Mouse (Mus musculus) adrenal gland, adult 2 months (tissue): ENCODE results near the gene Mrpl28. TPM values are rescaled to one million over a fixed set of nuclear protein-coding genes. Genes with fewer than 3 reads are reported as not detected.
"Not testable (repeated sequence)": the region's sequence is repeated elsewhere in the genome, so short reads cannot be mapped to it uniquely, and the experiment has no call there.

Source experiments
- DNase-seq: peaks from one replicate; pipeline ENCODE4 v3.0.0; 2021
- polyA plus RNA-seq: library from polyadenylated mRNA; depleted of rRNA; stranded (reverse); fragments of >200 nt; gene quantifications from 2 replicates; pipeline ENCODE4 v1.2.3, GENCODE M21; 2012
- total RNA-seq, 2 experiments: library from RNA; stranded (reverse); gene quantifications; 2 replicates each; pipeline ENCODE4 v1.2.3; 2021

The Mrpl28 gene
- total and polyA plus RNA-seq, 3 experiments, result 77.7 to 87.8 (median 81.4) TPM

DNA sequence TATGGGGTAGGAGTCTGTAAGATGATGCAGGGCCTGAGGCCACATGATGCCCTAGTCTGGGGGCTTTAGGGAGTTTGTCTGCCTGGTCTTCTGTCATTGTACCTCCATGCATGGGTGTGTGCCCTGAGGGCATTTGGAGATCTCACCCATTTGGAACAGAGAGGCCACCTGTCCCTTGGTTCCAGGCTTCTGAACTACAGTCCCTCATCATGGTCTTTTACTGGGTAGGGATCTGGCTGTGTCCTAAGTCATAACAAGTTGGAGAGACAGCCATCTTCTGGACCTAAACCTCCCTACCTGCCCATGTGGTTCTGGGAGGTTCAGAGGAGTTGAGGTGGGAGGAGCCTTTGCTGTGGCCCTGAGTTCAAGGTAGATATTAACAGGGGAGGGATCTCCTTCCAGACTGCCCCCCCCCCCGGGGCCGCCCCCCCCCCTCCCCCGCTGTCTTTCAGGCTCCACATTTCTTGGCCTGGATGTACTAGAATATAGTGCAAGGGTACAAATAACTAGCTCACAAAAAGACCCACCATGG, 7.3 kb upstream of the Mrpl28 start:
- DNase-seq, result no peak

DNA sequence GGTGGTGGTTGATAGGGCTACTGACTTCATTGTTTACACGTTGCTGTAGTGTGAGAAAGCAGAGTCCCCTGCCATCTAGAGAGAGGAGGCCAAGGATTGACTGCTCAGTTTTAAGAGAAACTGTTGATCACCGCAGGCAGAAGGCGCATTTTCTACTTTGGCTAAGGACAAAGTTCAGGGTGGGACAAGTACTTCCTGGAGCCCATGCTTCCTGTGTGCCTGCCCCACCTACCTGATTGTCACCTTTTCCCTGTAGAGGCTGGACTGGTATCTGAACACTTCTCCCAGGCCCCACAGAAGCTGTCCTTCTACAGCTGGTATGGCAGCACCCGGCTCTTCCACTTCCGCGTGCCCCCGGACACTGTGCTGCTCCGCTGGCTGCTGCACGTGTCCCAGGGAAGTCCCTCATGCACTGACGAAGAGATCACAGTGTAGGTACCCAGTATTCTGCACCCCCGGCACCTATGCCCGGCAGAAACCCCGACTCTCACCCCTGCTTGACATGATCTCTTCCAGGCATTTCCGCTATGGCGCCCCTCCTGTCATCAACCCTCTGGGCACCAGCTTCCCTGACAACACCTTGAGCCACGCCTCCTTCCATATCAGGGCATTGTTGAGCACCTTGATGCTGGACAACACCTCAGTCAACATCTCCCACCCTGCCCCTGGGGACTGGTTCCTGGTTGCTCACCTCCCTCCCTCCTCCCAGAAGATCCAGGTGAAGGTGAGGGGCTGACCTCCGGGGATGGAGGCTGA, 6.6 kb upstream of the Mrpl28 start:
- DNase-seq, result peak; percentile 0

DNA sequence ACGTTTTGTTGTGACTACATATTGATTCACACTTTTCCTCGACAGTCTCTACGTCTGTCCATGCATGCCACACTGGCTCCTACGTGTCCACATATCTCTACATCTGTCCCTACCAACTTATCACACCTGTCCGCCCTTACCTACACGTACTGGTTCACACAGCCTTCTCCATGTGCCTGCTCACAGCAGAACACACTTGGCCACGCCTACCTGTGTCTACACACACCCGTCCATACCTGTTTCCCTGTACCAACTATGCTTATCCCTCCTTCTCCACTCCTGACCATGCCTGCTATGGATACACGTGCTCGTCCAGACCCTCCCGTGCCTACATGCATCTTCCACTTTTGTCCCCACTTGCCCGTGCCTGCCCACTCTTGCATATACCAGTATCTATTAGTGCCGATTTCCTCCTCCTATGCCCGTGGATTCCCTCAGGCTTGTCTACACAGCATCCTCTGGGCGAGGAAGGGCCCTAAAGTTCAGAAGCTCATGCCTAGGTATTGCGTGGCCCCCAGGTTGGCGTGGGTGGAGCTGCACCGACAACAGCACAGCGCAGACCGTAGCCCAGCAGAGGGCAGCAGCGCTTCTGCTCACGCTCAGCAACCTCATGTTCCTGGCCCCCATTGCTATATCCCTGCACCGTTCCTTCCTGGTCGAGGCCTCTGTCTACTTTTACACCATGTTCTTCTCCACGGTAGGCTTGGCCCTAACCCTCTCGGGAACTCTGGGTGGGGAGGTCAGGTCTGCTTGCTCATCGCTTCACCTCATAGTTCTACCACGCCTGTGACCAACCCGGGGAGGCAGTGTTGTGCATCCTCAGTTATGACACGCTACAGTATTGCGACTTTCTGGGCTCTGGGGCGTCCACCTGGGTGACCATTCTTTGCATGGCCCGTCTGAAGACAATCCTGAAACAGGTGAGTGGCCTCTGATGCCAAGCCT, 3.3 kb upstream of the Mrpl28 start:
- peak; percentile 54 for DNase-seq

DNA sequence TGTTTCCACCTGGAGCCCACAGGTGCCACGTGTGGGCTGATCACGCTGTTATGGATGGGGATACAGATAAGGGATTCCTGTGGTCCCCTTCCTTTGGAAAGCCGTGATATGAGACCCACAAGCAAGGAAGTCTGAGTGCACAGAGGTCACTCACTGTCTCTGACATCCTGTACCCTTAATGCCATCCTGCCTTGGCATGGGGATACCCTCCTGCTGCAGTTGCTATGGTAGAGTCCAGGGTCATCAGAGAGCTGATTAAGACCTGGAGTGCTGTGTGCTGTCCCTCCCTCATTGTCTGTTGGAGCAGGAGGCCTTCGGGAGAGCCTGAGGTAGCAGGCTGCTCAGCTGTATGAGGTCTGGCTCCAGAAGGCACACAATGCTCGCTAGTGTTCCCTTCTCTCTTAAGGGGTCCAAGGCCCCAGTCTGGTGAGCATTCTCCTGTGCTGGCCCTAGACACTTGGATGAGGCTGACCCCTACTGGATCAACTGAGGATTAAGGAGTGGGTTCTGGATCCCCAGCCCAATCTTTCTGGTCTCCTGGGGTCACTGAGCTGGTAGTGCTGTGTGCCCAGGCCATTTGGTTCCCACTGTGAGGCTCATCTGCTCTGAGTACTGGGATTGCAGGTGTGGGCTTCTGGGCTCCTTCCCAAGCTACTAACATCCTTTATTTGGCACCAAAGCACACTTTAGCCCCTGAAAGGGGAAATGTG, 714 bp upstream of the Mrpl28 start:
- no peak for DNase-seq

DNA sequence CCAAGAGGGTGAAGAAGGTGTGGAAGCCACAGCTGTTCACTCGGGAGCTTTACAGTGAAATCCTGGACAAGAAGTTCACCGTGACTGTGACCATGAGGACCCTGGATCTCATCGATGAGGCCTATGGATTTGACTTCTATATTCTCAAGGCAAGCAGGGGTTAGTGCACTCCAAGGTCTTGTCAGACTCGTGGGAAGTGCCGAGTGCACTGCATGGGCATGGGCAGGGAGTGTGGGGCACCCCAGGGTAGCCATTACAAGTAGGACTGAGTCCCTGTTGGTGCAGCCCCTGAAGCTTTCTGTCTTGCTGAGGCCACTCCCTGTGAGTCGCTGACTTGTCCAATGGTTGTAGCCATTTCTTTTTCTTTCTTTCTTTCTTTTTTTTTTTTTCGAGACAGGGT, 1.3 kb downstream of the Mrpl28 start:
- DNase-seq, result no peak

DNA sequence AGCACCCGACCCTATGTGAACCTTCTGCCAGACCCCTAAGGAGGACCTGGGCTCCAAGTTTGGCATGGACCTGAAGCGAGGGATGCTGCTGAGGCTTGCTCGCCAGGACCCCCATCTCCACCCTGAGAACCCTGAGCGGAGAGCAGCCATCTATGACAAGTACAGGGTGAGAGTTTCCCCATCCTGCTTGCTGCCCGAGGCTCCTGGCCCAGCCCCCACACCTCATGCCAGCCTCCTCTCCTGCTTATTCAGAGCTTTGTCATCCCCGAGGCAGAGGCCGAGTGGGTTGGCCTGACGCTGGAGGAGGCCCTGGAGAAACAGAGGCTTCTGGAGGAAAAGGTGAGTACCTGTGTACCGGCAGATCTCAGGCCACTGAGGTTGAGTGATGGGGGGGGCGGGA, 1.9 kb downstream of the Mrpl28 start:
- DNase-seq, result no peak

DNA sequence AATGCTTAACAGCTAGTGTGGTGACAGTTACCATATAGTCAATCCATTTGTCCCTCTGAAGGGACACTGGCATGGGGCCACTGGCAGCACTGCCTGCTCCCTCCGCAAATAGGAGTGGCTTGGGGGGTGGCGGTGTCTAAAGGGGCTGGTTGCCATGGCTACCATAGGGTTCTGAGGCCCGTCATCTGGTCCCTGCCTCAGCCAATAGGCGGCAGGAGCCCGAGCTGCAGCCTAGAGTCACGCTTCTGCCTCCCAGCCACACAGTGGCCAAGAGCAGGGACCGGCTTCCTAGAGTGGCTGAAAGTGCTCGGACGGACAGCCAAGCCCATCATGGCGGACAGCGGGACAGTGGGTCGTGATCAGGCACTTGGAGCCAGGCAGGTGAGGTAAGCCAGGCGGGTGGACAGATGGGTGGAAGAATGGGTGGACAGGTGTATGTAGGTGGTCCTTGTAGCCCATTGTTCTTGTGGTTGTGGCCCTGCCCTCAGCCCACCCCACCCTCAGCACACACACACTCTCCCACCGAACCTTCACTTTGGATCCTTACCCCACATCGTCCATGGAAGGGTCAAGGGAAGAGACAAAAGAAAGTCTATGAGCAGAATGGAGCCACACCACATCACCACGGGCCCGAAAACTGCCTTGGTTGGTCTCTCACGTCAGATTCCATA, 7.9 kb downstream of the Mrpl28 start:
- DNase-seq, result no peak

DNA sequence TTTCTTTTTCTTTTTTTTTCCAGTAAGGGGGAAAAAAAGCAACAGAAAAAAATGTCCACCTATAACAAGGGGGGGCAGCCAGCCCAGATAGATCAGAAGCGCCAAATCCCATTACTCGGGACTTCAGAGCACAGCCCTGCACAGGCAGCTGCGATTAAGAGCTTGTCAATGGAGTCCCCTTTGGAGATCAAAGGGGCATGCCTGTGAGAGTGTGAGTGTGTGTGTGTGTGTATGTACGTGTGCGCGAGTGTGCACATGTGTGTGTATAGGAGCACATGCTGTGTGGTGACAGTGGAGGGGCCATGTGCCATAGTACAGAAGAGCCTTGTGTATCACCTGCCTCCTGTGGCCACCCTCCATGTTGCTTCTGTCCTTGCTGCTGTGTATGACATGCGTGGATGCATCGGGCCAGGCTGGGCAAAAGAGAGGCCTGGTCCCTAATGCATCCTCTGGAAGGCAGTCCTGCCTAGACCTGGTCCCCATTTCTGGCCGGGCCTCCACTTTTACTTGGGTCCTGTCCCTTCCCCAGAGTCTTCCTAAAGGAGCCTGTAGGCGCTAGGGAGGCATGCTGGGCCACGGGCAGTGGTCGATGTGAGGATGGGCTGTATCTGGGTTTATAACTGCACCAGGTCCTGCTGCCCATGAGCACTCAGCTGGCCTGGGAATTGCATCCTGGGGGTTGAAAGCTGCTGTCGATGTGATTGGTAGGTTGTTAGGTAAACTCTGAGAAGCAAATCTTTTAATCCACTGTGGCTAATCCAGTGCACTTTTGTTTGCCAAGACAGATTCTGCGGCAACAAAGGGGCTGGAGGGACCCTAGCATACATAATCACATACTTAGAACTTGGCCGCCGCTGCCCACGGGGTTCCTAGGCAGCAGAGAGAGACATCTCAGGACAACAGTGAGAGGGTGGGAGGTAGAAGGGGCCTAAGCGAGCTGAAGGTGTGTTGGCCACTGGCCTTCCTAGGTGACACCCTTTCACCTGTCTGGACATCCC, 8.9 kb downstream of the Mrpl28 start:
- DNase-seq, result no peak

DNA sequence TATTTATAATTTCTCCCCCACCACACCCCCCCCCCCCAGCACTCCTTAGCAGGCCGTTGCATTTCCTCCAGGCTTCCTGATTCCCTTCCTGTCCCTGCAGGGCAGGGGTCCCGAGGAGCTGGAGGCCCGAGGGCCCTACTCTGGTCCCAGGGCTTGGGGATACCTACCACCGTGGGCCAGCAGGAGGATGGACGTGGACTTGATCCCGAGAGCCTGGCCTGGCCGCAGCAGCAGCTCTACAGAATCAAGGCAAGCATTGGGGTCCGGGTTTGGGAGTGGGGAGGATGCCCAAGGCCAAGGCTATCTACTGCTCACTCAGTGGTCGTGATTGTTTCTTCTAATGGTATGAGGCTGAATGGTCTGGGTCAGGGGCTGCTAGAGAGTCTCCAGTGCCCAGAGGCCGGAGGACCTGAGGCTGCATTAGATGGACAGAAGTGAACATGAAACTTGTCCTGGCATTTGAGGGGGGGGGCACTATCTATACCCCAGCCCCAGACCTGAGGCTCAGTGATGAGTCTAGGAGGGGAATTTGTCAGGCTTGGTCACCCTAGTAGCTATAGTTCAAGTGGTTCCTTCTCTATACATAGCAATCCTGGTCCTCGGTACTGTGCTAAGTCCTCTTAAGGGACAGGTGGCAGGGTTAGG, 13.9 kb downstream of the Mrpl28 start:
- DNase-seq, result no peak

DNA sequence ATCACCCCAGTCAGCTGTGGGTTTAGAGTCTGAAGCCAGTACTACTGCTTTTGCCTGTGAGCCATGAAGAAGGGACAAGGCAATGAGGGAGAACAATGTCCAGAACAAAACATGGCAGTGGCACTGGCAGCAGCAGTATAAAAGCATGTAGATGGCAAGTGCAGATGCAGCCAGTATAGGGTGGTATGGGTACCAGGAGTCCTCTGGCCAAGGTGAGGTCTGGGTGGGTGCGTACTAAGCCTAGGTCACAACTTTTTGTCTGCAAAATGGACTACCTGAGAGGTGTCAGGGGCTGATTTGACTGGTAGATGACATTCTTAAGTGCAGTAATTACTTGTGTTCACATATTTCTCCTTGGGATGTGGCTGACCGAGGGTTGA, 14.4 kb downstream of the Mrpl28 start:
- DNase-seq, result no peak

DNA sequence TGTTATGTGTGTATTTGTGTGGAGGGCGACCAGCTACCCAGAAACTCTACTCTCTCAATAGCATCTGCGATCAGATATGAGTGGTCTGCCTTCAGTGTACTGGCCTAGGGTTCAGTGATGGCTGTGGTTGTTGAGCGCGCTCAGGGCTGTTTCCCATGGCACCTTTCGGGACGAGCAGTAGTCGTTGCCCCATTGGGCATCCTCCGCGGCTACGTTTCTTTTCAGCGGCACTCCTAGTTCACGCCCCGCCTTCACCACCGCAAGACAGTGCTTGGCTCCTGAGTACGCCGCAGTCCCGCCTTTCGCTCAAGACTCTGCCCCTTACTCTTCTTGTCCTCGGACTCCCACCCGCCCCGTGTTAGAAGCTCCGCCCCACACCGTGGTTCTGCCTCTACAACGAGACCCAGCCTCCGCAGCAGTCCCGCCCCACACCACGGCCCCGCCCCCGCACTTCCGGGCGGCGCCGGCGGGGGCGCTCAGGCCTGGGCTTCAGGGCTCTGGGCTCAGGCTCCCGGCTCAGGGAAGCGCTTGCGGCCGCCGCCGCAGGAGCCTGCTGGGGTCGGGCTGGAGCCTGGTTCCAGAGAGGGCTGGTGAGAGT, 15.0 kb downstream of the Mrpl28 start, which contains the start of gene Axin1:
Gene Axin1, plus strand, starts transcription at position 450 of the 598 bp plus-strand sequence.
- DNase-seq, result peak; percentile 97

DNA sequence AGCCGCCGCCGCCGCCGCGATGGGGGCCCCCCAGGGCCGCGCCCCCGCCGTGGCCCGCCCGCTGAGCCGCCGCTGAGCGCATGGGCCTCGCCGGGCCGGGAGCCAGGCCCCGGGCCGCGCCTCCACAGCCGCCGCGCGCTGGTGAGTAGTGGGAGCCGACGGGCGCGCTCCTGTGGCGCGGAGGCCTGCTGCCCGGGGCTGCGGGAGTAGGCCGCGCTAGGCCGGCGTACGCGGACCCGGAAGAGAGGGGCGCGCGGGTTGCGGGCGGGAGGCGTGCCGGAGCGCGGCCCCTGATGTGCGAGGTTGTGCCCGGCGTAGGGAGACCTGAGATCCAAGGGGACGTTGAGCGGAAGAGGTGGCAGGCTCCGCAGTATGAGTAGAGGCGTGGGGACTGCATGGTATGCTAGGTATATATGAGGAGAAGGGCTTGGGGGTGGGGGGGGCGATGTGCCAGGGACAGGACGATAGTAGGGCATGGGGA, 15.6 kb downstream of the Mrpl28 start:
- DNase-seq, result no peak

DNA sequence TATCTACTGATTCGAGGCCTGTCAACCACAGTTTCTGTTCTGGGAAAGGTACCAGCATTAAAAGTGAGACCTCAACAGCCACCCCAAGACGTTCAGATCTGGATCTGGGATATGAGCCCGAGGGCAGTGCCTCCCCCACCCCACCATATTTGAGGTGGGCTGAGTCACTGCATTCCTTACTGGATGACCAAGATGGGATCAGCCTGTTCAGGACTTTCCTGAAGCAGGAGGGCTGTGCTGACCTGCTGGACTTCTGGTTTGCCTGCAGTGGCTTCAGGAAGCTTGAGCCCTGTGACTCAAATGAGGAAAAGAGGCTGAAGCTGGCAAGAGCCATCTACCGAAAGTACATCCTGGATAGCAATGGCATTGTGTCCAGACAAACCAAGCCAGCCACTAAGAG, 19.5 kb downstream of the Mrpl28 start:
- no peak for DNase-seq

DNA sequence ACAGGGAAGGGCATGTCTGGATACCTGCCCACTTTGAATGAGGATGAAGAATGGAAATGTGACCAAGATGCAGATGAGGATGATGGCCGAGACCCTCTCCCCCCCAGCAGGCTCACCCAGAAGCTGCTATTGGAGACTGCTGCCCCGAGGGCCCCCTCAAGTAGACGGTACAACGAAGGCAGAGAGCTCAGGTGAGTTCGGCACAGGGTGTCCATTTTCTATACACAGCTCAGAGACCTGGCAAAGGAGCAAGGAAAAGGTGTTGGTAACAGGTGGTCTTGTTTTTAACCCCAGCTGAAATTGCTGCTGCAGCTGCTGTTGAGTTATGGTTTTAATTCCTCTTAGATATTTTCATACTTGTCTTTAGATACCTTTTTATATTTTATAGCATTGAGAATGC, 20.1 kb downstream of the Mrpl28 start:
- DNase-seq, result no peak

DNA sequence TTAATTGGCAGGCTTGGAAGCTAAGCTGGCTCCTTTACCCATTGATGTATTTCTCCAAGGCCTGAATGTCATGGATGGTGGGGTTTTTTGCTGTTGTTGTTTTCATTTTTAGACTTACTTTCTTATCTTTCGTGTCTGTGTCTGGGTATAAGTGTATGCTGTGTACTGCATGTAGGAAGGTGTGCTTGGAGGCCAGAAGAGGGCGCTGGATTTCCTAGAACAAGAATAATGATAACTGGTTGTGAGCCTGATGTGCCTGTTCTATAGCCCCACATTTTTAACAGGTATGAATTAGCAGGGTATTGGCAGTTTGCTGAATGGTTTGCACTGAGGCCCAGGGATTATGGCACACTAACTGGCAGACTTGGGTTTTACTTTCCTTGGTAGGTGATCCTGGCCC, 25.8 kb downstream of the Mrpl28 start:
- DNase-seq, result no peak

DNA sequence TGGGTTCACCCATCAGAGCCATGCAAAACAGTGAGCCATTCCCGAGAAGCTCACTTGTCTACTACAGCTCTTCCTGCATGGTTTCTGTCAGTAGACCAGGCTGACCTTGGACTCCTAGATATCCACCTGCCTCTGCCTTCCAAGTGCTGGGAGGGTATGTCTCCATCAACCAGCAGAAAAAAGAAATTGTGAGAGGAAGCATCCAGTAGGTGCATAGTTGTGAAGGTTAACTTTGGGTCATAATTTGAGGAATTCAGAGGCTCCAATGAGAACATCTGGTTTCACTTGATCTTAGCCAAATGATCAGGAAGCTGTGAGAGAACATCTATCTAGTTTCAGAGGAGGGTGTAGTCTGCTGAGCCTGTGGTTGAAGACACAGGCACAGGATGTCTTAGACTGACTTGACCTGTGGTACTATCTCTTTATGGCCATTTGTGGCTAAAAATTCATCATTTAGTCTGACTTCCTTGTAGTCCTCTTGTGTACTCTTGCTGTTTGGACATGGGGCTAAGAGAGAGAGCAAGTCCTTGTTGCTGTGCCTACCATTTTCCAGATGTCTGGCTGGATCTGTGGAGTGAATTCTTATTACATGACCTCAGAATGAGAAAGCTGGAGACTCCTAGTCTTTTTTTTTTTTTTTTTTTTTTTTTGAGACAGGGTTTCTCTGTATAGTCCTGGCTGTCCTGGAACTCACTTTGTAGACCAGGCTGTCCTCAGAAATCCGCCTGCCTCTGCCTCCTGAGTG, 28.8 kb downstream of the Mrpl28 start:
- no peak for DNase-seq

DNA sequence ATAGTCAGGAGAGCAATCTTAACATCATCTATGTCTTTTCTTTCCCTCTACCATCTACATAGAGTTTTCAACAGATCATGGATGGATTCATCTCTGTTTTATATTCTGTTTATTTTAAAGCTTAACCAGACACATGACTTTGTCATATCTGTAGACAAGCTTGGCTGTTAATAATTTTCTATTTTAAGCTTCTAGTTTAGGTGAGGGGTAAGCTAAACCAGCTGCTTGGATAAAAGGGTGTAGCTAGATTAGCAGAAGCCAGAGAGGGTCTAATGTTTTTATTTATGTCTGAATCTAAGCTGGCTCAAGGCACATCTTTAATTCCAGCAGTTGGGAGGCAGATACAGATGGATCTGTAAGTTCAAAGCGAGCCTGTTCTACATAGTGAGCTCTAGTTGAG, 39.4 kb downstream of the Mrpl28 start:
- DNase-seq, result no peak

DNA sequence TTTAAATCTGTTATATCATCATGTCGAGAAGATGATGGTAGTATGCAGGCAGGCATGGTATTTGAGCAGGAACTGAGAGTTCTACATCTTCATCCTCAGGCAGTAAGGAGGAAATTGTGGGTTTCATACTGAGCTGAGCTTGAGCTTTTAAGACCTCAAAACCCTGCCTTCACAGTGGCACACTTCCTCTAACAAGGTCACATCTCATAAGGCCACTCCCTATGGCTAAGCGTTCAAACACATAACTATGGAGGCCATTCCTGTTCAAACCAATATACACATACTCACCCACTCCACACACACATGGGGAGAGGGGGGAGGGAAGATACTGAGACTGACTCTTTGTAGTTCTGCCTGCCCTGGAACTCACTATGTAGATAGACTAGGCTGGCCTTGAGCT, 44.7 kb downstream of the Mrpl28 start:
- DNase-seq, result peak; percentile 8

DNA sequence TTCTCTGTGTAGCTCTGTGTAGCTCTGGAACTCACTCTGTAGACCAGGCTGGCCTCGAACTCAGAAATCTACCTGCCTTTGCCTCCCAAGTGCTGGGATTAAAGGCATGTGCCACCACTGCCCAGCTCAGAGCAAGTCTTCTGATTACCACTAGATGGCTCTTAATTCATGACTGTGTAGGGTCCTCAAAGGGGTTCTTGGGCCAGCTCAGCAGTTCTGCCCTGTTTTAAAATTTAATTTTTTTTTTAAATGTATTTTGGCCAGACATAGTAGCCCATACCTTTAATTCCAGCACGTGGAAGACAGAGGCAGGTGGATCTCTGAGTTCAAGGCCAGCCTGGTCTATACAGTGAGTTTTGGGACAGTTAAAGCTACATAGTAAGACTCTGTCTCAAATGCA, 51.9 kb downstream of the Mrpl28 start:
- not testable (repeated sequence) for DNase-seq
